Mouse (Mus musculus): ENCODE measurements around the gene Hebp1.

Gene Hebp1

DNA sequence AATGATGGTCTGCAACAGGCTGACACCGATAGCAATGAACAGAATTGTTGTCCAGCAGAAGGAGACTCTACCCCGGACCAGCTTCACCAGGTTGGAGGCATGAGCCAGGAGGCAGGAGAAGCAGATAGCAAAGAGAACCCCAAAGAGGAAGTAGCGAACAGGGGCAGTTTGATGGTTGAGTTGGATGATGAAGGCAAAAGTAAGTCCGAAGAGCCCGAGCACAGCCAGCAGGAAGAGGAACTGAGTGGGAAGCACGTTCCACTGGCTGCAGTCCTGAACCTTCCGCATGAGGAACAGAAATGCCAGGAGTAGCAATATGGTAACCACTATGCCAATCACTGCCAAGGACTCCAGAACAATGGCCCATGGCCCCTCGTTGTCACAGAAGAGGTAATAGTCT lies 81.3 kb downstream of the Hebp1 start:
- no peak for DNase-seq (ENCODE audit: low spot score in 2 of 2)

DNA sequence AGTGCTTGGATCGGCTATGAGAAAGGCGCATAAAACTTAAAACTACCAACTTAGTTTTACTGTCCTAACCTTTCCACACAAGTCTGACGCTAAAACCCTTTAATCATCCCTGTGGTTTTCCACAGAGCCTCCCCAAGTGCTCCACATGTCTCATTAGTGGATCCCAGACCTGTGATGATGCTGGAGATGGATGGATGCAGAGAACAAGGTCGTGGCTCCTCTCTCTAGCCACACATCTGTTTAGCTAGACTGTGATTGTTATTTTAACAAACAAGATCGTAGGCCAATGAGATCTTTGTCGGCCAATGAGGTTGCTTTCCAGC lies 84.7 kb downstream of the Hebp1 start:
- no peak for DNase-seq (ENCODE audit: low spot score in 2 of 2)

GRCm38 (mm10) chr6:135112411-135113113 lies 85.3 kb downstream of the Hebp1 start:
- no peak for DNase-seq (ENCODE audit: low spot score in 2 of 2)

DNA sequence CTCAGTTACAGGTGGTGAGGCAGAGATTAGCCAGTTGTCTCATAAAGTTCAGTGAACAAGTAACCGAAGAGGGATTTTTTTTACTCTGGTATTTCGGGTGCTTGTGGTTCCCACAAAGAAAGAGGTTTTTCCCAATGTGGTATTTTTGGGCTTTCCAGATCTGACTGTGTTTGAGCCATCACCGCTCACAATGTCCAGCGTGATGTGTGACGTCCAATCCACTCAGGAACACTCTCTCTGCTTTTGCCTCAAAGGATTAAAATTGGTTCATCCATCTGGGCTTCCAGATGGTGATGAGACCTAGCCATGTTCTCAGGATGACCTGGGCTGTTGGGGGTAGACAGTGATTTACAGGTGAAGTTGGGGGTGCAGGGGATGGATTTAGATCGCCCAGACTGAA lies 90.8 kb downstream of the Hebp1 start:
- DNase-seq (ENCODE audit: low spot score in 2 of 2): no peak

GRCm38 (mm10) chr6:135102736-135103303 lies 95.0 kb downstream of the Hebp1 start:
- no peak for DNase-seq (ENCODE audit: low spot score in 2 of 2)

DNA sequence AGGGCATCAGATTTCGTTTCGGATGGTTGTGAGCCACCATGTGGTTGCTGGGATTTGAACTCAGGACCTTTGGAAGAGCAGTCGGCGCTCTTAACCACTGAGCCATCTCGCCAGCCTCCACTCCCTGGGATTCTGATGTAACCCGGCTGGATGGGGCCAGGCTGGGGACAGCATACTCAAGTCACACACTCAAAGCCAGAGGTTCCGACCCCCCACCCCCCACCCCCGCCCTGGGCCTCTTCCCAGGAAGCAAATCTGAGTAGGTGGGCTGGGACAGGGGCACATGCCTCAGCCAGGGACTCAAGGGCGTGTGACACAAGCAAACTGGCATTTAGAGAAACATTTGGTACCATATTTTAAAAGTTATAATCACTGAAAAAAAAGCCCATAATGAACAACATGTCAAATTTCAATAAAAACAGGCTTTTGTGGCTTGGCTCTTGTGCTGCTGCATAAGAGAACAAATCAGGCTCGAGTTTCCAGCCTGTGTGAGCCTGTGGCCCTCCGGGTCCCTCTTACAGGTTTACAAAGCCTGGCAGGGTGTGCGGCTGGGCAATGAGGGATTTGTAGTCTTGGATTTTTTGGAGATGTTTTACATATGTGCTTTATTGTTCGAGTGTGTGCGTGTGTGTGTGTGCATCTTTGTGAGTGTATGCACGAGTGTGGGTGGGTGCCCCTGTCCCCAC lies 96.9 kb downstream of the Hebp1 start:
- no peak for DNase-seq (ENCODE audit: low spot score in 2 of 2)

DNA sequence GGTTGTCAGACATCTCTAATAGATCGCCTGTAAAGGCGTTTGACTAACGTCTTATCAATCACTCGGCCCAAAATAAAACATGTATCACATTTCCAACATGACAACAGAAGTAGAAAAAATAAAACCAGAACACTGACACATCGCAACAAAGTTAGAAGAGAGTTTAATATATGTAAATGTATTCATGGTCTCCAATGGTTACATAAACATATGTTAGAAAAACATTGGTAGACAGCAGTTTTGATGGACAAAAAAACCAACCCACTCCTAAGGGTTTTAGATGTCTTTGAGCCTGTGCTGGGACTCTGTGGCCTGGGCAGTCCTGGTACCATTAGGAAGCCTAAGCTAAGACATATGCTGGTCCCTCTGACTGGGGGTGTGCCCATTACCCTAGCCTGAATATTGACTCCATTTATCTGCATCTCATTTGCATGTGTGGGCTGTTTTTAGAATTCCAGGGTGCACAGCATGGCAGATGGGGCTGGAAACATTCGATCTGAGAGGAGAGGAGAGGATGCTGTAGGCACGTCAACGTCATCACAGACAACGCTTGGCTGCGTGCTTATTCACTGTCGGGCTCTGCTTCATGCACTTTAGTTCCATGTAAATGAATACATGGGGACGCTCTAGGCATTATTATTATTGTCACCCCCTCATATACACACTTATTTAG lies 104.9 kb downstream of the Hebp1 start:
- DNase-seq (ENCODE audit: low spot score in 2 of 2): peak in 1 of 2 experiments; percentile 65

GRCm38 (mm10) chr6:135090661-135091060 lies 107.2 kb downstream of the Hebp1 start:
- no peak for DNase-seq (ENCODE audit: low spot score in 2 of 2)

- DNase-seq (ENCODE audit: low spot score in 2 of 2): peak in 1 of 2 experiments; percentile 51
Observed at GRCm38 (mm10) chr6:135089786-135090185, 108.0 kb downstream of the Hebp1 start.

GRCm38 (mm10) chr6:135087721-135088451 lies 109.9 kb downstream of the Hebp1 start:
- peak in 1 of 2 experiments; percentile 88 for DNase-seq (ENCODE audit: low spot score in 2 of 2)
